Mouse (Mus musculus): ENCODE results near the gene Gria1.

The Gria1 gene

GRCm38 (mm10) chr11:57011024-57011690 is at the start of gene Gria1:
Gene Gria1 (plus strand): TSS chr11:57011387.
- DNase-seq: no peak

- no peak for DNase-seq
Measured at GRCm38 (mm10) chr11:56961751-56962150, 49.4 kb upstream of the Gria1 start.

GRCm38 (mm10) chr11:56972814-56973213 is 38.4 kb upstream of the Gria1 start:
- DNase-seq: no peak

- no peak for DNase-seq
Measured at GRCm38 (mm10) chr11:56984321-56985000, 26.7 kb upstream of the Gria1 start.

- DNase-seq: no peak
Measured at GRCm38 (mm10) chr11:56985457-56985856, 25.7 kb upstream of the Gria1 start.

GRCm38 (mm10) chr11:56999601-57000001 is 11.6 kb upstream of the Gria1 start:
- no peak for DNase-seq

GRCm38 (mm10) chr11:57004611-57005010 is 6.6 kb upstream of the Gria1 start:
- no peak for DNase-seq

- DNase-seq: no peak
Measured at GRCm38 (mm10) chr11:57005341-57005740, 5.8 kb upstream of the Gria1 start.

- no peak for DNase-seq
Measured at GRCm38 (mm10) chr11:57007790-57008189, 3.4 kb upstream of the Gria1 start.

- DNase-seq: no peak
Measured at GRCm38 (mm10) chr11:57010611-57011010, 576 bp upstream of the Gria1 start.

GRCm38 (mm10) chr11:57011691-57012039 is 478 bp downstream of the Gria1 start:
- DNase-seq: no peak

- DNase-seq: no peak
Measured at GRCm38 (mm10) chr11:57012287-57012921, 1.2 kb downstream of the Gria1 start.

- no peak for DNase-seq
Measured at GRCm38 (mm10) chr11:57013464-57014190, 2.4 kb downstream of the Gria1 start.

- DNase-seq: no peak
Measured at GRCm38 (mm10) chr11:57014396-57014795, 3.2 kb downstream of the Gria1 start.

- no peak for DNase-seq
Measured at GRCm38 (mm10) chr11:57018536-57018935, 7.3 kb downstream of the Gria1 start.

- no peak for DNase-seq
Measured at GRCm38 (mm10) chr11:57022400-57022799, 11.2 kb downstream of the Gria1 start.

GRCm38 (mm10) chr11:57030448-57030847 is 19.3 kb downstream of the Gria1 start:
- no peak for DNase-seq

GRCm38 (mm10) chr11:57038807-57039206 is 27.6 kb downstream of the Gria1 start:
- peak; percentile 18 for DNase-seq

GRCm38 (mm10) chr11:57039306-57039705 is 28.1 kb downstream of the Gria1 start:
- DNase-seq: no peak

GRCm38 (mm10) chr11:57042057-57042456 is 30.9 kb downstream of the Gria1 start:
- no peak for DNase-seq

GRCm38 (mm10) chr11:57044146-57044545 is 33.0 kb downstream of the Gria1 start:
- no peak for DNase-seq

GRCm38 (mm10) chr11:57051666-57052562 is 40.7 kb downstream of the Gria1 start:
- no peak for DNase-seq

Measured in liver (tissue).